In the genomic region with DNA sequence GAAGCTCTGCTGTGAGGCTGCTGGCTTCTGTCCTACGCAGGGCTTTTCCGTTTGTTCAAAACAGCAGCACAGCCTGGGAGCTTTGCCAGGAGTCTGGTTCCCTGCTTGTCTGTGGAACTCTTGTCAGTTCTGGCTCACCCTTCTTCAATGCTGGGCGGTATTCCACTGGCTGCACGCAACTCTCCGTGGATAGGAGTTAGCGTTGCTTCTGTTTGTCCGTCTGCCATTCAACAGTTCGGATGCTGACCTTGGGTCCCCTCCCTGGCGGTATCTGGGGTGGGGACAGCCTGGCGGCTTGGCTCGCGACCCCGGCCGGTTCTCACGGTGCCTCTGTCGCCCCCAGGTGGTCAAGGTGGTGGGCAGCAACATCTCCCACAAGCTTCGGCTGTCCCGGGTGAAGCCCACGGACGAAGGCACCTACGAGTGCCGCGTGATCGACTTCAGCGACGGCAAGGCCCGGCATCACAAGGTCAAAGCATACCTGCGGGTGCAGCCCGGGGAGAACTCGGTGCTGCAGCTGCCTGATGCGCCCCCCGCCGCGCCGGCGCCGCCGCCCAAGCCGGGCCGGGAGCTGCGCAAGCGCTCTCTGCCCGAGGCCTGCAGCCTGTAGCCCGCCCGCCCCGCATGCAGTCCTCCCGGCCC, we compare ENCODE assay signal across 8 mouse cellular contexts. TPM values are rescaled to one million over a fixed set of nuclear protein-coding genes. Genes with fewer than 3 reads are reported as not detected.
DNase-seq lines count a peak whose midpoint lies in the region; ATAC-seq lines count a peak whose summit lies in the region.

No protein-coding gene starts in this region.

- peaks cover 13% of the 10 kb centered on the region for H3K4me1 ChIP-seq in hindbrain, embryonic 11.5 days (replicated peaks; ENCODE audit: control insufficient read depth, insufficient read depth, low read length)
- H3K4me1 ChIP-seq in lung, embryonic 16.5 days (replicated peaks; ENCODE audit: control insufficient read depth, insufficient read depth, low read length) = peaks cover 8% of the 10 kb centered on the region

- peak; percentile 39 for DNase-seq in NIH3T3 (ENCODE audit: low read depth)
- peak; percentile 75 for DNase-seq in cerebellum, adult 9-10 months
- peak; percentile 71 to 79 for DNase-seq in frontal cortex, postnatal 10 days (ENCODE audit: low spot score in 2 of 2)
- peak; percentile 89 for DNase-seq in hindbrain, embryonic 11.5 days (ENCODE audit: low spot score)
- peak; percentile 85 to 88 for DNase-seq in layer of hippocampus, postnatal 10 days (ENCODE audit: low spot score in 2 of 2)
- DNase-seq in retina, embryonic 14.5 days (ENCODE audit: low spot score) = peak; percentile 85
- DNase-seq in urinary bladder, postnatal 14 days (ENCODE audit: low spot score) = peak; percentile 62

- H3K27ac ChIP-seq in hindbrain, embryonic 11.5 days (ENCODE audit: low read depth, low read length) = no peak overlapping the region
- no peak overlapping the region; the same call in 1 of the 2 replicates for H3K27ac ChIP-seq in lung, embryonic 16.5 days (ENCODE audit: low read length)

- 1% methylated on average over 43 of the region's 47 CpGs for WGBS in hindbrain, embryonic 11.5 days
- under 1% methylated on average over 46 of the region's 47 CpGs for WGBS in lung, embryonic 16.5 days

- H3K4me2 ChIP-seq in hindbrain, embryonic 11.5 days (replicated peaks; ENCODE audit: low read depth, low read length) = peak overlapping the region; percentile 92
- H3K4me2 ChIP-seq in lung, embryonic 16.5 days (ENCODE audit: low read depth, low read length) = peak overlapping the region; percentile 97

- peak; percentile 67 for ATAC-seq in hindbrain, embryonic 11.5 days (ENCODE audit: low FRiP score)
- peak; percentile 87 for ATAC-seq in lung, embryonic 16.5 days (ENCODE audit: low read depth)

- H3K36me3 ChIP-seq in hindbrain, embryonic 11.5 days (ENCODE audit: control insufficient read depth, insufficient read depth, low read length) = no peaks in the 10 kb centered on the region
- H3K36me3 ChIP-seq in lung, embryonic 16.5 days (ENCODE audit: control insufficient read depth, insufficient read depth, low read length) = no peaks in the 10 kb centered on the region

- H3K9me3 ChIP-seq in hindbrain, embryonic 11.5 days (ENCODE audit: control insufficient read depth, low read length) = no peaks in the 10 kb centered on the region
- no peaks in the 10 kb centered on the region for H3K9me3 ChIP-seq in lung, embryonic 16.5 days (ENCODE audit: control insufficient read depth, low read length)

- H3K9ac ChIP-seq in hindbrain, embryonic 11.5 days (ENCODE audit: low read depth, low read length) = peak overlapping the region; percentile 70
- peak overlapping the region; percentile 68 for H3K9ac ChIP-seq in lung, embryonic 16.5 days (ENCODE audit: low read length)

- H3K27me3 ChIP-seq in hindbrain, embryonic 11.5 days (ENCODE audit: control insufficient read depth, insufficient read depth, low read length) = peaks cover 27% of the 10 kb centered on the region
- peaks cover 19% of the 10 kb centered on the region for H3K27me3 ChIP-seq in lung, embryonic 16.5 days (ENCODE audit: control insufficient read depth, insufficient read depth, low read depth, low read length)

- peak overlapping the region; percentile 41 for H3K4me3 ChIP-seq in hindbrain, embryonic 11.5 days (ENCODE audit: low read depth, low read length)
- H3K4me3 ChIP-seq in lung, embryonic 16.5 days (ENCODE audit: low read length) = peak overlapping the region; percentile 56

RNA-seq across cellular contexts. Expression of a gene that starts 29.2 kb away (rescaled TPM):
- polyA plus RNA-seq in hindbrain, embryonic 11.5 days (2014; fragmentation: Nextera tagmentation; extraction: Ambion mirVana) = 4.5 and 6.4 TPM in 2 replicates
- 100 to 1,000 TPM; 186 to 200 TPM for total RNA-seq in layer of hippocampus, postnatal 10 days (2021)
- polyA plus RNA-seq in lung, embryonic 16.5 days (2015; fragmentation: Nextera tagmentation; extraction: Ambion mirVana) = not detected in 2 replicates

Comparison
In these comparisons a context has a peak if more than half of its experiments do, and no peak if none do; other contexts are left out.
1. DNase-seq: peak in every context shown above with its lines; median percentile 89 in hindbrain, embryonic 11.5 days; 86 in layer of hippocampus, postnatal 10 days; 85 in retina, embryonic 14.5 days; 75 in cerebellum, adult 9-10 months; 75 in frontal cortex, postnatal 10 days; 62 in urinary bladder, postnatal 14 days; 39 in NIH3T3.